Mouse (Mus musculus) retina, postnatal 1 day (tissue): Measurements from ENCODE around the gene Itga7.
"Not testable (repeated sequence)": the region's sequence is repeated elsewhere in the genome, so short reads cannot be mapped to it uniquely, and the experiment has no call there.

Experiments used
- DNase-seq: peaks from one replicate; pipeline ENCODE4 v3.0.0-alpha.2; 2012

Itga7 gene

DNA sequence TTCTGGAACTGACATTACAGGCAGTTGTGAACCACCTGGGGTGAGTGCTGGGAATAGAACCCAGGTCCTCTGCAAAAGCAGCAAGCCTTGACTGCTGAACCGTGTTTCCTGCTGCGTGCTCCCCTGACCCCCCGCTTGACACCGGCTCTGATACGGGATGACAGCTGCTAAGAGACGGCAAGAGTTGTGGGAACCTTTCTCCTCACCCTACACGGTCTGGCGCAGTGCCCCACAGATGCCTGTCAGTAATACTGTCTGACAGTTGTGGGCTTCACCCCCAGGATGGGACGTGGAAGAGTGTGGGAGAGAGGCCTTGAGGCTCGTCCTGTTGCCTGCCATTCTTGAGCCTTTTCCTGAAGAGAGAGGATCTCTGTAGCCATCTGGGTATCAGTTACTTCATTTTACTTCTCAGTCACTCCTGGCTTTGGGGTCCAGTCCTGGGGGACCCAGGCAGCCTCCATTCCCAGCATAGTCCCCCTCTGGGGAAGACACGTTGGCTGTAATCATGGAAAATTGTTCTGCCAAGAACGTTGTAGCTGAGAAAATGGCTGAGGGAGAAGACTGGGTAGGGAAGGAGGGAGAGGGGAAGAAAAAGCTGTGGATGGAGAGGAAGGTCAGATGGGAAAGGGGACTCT is 4.3 kb downstream of the Itga7 start:
- DNase-seq = no peak

DNA sequence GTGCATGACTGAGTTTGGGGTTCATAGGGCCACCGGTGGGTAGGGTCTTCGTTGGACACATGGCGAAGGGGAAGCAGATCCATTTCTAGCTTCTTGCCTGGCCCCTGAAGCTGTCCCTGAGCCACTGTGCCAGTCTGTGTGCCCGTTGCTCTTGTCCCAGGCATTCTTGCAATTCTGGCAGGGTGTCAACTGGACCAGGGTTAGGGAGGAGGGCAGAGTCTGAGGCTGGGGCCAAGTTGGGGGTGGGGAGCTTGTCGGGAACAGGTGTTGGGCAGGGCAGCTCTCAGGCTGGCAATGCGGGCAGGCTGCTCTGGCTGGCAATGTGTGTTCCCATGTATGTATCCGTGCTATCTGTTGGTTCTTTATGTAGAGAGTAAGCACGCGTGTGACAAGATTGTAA is 4.8 kb downstream of the Itga7 start:
- DNase-seq = no peak

DNA sequence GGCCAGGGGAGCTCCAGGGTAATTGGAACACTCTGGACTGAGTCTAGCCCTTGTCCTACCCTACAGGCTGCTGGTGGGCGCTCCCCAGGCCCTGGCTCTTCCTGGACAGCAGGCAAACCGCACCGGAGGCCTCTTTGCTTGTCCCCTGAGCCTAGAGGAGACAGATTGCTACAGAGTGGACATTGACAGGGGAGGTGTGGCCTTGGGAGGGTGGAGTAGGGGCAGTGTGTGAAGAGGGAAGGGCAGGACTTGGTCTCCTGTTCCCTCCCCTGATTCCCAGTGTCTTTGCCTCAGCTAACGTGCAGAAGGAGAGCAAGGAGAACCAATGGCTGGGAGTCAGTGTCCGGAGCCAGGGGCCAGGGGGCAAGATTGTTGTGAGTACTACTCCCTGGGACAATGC is 5.4 kb downstream of the Itga7 start:
- no peak for DNase-seq

DNA sequence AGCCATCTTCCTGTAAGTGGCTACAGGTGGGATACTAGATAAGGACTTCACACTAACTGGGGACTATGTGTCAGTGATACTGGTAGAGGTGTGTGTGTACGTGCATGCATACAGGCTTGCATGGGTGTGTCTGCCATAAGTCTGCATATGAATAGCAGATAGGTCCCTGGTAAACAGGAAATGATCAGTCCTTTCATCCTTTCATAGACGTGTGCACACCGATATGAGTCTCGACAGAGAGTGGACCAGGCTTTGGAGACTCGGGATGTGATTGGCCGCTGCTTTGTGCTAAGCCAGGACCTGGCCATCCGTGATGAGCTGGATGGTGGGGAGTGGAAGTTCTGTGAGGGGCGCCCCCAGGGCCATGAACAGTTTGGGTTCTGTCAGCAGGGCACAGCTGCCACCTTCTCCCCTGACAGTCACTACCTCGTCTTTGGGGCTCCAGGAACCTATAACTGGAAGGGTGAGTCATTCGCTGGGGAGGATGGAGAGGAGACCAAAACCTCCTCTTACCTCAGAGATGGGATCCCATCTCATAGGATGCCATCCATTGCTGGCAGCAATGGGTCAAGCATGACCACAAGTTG is 7.0 kb downstream of the Itga7 start:
- DNase-seq = no peak

DNA sequence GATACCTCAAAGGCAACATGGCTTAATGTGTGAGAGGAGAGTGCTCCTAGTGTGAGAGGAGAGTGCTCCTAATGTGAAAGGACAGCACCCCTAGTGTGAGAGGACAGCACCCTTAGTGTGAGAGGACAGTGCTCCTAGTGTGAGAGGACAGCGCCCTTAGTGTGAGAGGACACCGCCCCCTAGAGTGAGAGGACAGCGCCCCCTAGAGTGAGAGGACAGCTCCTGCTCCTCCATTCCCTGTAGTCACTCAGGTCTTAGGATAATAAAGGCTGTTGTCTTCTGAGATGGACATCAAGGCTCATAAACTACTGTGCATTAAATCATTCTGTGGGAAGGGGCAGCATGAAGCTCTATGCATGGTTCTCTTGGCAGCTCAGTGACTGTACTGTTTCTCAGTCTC is 12.1 kb downstream of the Itga7 start:
- peak; percentile 34 for DNase-seq

DNA sequence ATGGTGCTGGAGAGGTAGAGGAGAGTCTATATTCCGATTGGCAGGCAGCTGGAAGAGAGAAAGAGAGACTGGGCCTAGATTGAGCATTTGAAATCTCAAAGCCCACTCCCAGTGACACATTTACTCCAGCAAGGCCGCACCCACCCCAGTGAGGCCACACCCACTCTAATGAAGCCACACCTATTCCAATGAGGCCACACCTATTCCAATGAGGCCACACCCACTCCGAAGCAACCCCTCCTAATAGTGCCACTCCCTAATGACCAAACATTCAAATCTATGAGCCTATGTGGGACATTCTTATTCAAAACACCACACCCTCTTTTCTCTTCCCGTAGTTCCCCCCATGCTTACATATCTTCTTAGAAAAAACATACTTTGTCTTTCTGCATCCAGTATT is 13.9 kb downstream of the Itga7 start:
- no peak for DNase-seq

DNA sequence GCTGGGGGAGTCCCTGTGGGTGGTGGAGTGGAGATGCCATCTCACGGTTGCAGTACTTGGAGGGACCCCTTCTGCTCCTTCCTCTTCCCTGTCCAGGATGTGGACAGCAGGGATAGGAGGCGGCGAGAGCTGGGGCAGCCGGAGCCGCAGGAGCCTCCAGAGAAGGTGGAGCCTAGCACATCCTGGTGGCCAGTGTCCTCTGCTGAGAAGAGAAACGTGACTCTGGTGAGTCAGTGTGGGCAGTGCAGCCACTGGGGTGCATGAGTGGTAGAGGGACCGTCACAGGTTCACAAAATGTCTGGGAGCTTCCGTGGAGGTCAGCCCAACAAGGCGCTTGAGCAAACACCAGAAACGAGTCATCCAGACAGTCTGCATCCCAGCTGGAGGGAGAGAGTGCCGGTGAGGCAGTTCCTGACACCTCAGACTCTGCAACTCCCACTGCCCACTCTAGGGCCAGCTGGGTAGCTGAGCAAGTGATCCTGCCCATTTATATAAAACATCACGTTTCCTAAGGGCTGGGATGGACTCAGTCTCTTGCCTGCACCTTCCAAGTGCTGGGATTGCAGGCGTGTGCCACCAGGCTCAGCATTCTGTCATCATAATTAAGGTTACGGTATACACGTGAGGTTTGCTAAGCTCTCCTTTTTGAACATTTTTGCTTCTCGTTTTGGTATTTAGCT is 16.7 kb downstream of the Itga7 start:
- no peak for DNase-seq

DNA sequence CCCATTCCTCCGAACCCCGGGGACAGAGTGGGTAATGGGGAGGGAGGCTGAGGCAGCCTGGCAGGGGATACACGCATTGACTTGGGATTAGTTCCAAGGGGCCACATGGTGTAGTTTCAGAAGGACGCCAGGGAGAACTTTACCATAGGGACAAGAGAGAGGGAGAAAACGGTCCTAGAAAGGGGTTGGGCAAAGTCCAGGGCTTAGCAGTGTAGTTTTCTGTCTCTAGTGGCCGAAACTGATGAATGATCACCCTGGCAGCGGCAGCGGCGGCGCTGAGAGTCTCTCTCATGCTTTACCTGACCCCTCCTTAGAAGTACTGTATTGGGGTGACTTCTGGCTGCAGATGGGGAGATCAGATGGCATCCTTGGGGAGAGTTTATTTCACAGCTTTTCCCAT is 24.7 kb downstream of the Itga7 start:
- no peak for DNase-seq

DNA sequence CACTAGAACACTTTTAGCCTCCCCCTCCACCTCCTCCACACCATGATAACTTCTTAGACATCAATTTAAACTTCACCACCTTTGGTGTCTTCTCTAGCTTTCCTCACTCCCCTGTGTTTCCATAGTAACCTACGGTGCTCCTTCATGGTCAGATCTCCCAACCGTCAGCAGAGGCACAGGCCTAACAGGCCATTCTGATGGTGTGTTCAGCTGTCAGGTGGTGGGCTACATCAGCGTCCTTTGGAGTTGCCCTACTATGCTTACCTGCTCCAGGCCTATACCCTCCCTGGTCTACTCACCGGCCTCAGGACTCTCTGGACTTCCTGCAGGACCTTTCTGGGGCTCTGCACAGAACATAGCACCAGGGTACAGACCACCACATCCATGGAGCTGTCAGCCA is 26.5 kb downstream of the Itga7 start:
- DNase-seq = no peak

DNA sequence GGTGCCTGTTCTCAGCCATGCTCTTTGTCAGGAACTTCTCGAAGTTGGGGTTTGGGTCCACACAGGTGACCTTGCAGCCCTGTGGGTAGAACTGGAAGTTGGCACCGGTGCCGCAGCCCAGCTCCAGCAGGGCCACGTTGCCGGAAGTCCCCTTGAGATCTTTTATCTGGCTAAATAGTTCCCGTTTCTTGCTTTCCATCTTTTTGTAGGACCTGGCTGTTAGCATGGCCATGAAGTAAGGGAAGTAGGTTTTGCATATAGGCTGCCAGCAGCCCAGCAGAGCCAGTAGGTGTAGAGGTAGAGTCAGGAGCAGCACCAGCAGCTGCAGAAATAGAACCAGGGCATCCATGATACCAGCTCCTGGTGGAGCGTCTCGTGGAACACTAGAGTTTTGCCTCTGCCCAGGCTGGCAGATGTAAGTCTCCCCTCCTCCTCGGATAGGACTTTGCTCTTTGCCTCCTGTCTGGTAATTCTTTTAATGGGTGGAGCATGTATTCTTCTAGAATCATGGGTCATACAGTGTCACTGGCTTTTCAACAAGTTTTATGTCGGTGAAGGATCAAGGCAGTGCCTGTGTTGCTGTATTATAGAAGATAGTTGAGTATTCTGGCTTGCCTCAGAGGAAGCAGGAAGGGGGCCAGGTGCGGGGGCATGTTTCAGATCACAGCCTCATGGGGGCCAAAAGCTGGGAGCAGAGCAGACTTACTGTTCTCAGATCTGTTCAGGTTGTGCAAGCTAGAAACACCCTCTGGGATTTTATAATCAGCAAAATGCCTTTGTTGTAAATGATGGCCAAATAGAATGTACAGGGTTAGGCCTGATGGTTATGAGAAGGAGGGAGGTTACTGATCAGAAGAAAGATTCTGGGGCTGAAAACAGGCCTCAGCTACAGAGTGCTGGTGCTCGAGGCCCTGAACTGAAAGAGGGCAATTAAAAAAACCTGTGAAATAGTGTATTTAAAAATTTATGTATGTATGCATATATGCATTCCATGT is 27.3 kb downstream of the Itga7 start, which contains the start of gene Mettl7b:
Mettl7b (minus strand) TSS at position 399 of the 995 bp plus-strand sequence.
- DNase-seq = no peak

DNA sequence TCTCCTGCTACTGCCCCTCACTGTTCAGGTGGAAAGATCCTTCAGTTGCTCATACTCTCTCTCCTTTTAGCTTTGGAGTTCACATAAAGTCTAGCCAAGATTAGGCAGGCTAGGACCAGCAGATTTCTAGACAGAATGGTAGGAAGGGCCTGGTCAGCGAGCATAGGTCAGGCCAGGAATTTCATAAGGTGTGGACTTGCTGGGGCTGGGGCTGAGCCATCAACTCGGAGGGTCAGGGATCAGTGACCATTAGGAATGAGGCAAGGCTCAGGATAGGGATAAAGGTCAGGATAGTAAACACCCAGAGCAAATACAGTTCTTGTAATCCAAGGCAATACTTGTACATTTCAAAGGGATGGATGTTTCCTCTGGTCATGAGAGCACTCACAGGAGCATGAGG is 31.3 kb downstream of the Itga7 start:
- no peak for DNase-seq

DNA sequence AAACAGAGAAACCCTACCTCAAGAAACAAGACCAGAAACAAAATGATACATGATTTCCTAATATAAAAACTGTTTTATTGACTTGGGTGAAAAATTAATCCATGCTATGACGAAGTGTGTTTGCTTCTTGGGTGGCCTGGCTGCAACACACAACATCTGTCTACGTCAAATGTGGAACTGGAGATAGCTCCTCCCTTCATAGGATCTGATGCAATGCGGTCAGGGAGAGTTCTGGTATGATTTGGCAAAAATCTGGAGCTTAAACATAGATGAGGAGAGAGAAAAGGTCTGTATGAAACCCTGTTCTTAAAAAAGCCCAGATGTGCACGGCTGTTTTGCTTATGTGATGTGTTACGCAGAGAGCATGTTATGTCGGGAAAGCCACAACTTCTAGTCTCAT is 32.3 kb downstream of the Itga7 start:
- no peak for DNase-seq

DNA sequence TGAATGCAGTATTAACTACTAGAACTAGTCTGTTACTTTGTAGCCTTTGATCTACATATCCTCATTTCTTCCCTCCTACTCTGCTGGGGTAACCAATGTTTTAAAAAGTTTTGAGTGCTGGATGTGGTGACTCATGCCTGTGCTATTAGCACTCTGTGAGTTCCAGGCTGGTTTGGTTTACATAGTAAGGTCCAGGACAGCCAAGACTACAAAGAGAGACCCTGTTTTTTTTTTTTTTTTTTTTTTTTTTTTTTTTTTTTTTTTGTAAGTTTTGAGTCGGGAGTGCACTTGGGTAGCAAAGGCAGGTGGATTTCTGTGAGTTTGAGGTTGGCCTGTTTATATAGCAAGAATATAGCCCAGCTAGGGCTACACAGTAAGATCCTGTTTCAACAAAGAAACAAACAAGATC is 34.7 kb downstream of the Itga7 start:
- DNase-seq = no peak

DNA sequence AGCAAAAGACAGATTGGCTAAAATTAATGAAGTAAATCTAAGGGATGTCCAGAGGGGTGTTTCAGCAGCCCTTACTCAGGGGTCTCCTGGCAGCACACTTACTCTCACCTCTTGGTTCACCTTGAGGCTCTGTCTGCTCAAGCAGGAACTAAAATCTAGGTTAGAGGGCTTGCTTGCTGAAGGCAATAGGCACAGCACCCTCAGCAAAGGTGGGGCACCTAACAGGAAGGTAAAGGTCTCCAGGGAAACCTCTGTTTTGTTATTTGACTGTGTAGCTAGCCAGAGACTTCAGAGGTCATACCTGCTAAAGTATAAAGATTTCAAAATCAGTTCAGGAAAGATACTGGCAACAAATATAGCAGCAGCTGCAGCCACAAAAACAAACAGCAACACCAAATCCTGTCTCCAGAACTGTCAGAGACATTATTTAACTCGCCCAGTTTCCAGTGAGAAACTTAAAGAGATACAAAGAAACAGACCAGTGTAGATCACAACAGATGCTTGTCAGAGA is 37.2 kb downstream of the Itga7 start:
- no peak for DNase-seq

DNA sequence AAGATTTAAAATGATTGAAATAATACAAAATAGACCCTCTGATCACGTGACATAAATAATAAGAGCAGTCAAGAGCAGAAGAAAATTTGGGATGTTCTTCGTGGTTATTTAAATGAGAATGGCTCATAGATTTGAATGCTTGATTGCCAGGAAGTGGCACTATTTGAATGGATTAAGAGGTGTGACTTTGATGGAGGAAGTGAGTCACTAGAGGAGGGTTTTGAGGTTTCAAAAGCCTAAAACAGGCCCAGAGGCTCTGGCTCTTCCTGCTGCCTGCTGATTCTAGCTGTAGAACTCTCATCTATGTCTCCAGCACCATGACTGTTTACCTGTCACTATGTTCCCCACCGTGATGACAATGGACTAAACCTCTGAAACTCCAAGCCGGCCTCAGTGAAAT is 39.2 kb downstream of the Itga7 start:
- no peak for DNase-seq

DNA sequence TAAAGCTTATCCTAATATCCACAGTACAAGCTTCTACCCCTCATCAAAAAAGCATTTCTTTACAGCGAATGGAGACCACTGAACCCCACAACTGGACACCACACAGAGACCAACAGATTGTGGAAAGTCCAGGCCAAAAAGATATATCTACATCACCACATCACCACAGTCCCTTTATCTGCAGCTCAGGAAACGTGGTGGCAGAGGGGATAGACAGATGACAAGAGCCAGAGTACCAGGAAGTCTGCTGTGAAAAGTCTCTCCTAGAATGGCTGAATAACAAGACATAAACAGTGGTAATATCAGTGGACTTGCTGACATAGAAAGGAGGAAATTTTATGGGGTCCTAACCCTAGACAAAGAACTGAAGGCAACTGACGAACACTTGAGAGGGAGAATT is 42.8 kb downstream of the Itga7 start:
- DNase-seq = no peak

DNA sequence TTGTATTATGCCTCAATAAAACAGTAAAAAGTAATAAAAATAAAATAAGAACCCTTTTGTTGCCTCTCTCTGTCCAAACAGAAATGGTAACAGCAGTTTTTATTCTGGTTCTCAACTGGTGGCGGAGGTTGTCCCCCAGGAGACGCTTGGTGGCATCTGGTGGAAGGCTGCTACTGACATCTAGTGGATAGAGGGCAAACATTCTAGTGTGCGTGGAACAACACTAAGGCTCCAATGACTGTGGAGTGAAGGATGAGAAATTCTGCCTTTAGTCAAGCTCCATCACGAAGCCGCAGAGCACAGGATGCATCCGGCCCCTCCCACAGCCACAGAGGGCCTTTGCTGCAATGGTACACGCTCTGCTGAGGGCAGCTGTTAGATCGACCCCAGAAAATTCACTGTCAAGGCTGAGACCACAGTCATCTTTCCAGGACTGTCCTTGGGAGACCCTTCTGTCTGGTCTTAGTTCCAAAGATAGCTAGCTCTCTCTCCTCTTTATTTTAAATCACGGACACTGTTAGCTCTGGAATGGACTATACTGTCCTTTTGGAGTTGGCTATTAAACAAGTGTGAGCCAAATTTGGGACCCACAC is 44.0 kb downstream of the Itga7 start:
- peak; percentile 72 for DNase-seq

DNA sequence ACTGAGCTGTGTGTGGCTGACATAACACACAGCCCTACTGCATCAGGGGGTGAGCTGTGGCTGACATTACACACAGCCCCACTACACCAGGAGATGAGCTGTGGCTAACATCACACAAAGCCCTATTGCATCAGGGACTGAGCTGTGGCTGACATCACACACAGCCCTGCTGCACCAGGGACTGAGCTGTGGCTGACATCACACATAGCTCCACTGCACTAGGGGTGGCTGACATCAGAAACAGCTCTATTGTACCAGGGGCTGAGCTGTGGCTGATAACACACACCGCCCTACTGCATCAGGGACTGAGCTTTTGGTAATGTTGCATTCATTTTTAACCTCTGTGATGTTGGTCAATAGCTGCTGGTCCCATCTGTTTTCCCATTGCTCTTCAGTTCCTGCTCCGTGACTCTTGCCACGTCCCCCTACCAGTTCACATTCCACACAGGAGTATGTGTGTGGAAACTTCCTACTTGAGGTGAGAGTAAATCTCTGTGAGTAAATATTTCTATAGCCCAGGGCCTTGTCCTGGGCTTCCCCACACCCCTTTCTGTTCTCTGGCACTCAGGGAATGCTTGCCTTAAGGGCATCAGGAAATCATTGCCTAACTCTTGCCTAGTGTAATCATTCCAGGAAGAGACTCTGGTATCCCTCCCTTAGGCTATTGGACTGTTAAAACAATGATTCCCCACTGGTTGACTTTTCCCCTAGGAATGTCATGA is 47.2 kb downstream of the Itga7 start:
- no peak for DNase-seq

DNA sequence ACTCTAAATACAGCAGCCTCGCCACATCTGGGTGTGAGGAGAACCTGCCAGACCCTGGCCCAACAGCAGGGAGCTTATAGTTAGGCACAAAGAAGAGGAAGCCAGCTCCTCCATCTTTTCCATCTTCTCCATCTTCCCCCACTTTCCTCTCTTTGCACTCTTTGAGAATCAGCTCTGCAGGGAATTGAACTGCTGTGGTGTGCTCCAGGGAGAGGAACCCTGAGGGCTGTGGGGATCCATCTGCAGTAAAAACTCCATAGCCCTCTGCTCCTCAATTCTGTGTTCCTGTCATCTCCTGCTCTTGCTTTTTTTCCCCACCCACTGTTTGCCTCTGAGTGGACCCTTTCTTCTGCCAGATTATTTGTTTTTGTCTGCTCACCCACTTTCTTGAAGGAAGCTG is 55.5 kb downstream of the Itga7 start, which contains the start of gene Olfr9:
Olfr9 (plus strand) TSS at position 301 of the 400 bp plus-strand sequence.
- DNase-seq = not testable (repeated sequence)

DNA sequence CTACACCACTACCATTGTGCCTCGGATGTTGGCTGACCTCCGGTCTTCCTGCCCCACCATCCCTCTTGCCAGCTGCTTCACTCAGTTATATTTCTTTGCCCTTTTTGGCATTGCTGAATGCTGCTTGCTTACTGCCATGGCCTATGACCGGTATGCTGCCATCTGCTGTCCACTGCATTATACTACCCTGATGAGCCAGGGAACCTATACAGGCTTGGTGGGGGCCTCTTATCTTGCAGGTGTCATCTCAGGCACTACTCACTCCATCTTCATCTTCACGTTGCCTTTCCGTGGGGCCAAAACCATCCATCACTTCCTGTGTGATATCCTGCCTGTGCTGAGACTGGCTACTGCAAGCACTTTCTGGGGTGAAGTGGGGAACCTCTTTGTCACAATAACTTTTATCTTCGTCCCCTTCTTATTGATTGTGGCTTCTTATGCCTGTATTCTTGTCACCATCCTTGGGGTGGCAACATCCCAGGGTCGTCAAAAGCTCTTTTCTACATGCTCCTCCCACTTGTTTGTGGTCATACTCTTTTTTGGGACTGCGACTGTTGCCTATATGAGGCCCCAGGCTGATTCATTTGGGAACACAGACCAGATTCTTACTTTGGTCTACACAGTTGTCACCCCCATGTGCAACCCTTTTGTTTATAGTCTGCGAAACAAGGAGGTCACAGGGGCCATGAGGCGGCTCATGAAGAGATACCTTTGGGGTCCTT is 56.7 kb downstream of the Itga7 start:
- not testable (repeated sequence) for DNase-seq

DNA sequence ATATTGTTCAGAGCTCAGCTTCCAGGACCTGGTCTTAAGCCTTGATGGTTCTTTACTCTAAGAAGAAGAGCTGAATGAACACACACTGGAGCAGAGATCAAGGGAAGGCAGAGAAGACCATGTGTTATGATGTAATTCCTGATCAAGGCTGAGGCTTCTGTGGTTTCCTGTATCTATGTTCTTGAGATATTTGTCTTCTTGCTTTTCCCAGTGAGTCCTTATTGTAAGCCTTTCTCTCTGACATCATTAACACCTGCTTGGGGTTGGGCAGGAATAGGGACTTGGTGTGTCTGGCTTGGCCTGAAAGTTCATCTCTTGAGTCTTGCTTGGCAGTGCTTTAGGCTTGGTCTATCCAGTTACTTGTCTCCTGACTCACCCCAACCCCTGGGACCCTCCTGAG is 57.4 kb downstream of the Itga7 start:
- DNase-seq = no peak
